Mouse (Mus musculus): ENCODE data around the gene Gm15262. TPM values are rescaled to one million over a fixed set of nuclear protein-coding genes. Genes with fewer than 3 reads are reported as not detected.

The Gm15262 gene
- total and polyA plus RNA-seq, 3 experiments: not detected

- Histone ChIP-seq H3K27me3 (ENCODE audit: control insufficient read depth in 1 of 2, insufficient read depth in 2 of 2, low read length in 2 of 2) (no peaks in the 10 kb centered on the region), H3K9me3 (replicated peaks; ENCODE audit: insufficient read depth, low read length) (no peaks in the 10 kb centered on the region), H3K79me2 (ENCODE audit: control insufficient read depth, insufficient read depth, low read length, poor library complexity) (no peaks in the 10 kb centered on the region), H3K27ac (ENCODE audit: control insufficient read depth, low read depth, low read length) (no peak overlapping the region), H3K4me1 (ENCODE audit: control insufficient read depth in 1 of 2, insufficient read depth in 2 of 2, low read length in 2 of 2) (no peaks in the 10 kb centered on the region), H3K36me3 (ENCODE audit: control insufficient read depth in 1 of 2, insufficient read depth in 2 of 2, low read length in 2 of 2) (no peaks in the 10 kb centered on the region), H3K9ac (ENCODE audit: control insufficient read depth, low read depth, low read length, poor library complexity, severe bottlenecking) (no peak overlapping the region), H3K4me3 (ENCODE audit: control insufficient read depth in 1 of 2, insufficient read depth in 1 of 2, low read depth in 2 of 2, low read length in 2 of 2) (no peak overlapping the region)
- no peak for TF ChIP-seq MXI1 (IDR thresholded peaks at IDR 0.05; ENCODE audit: low read depth, low read length)
- no peak for TF ChIP-seq CTCF (IDR thresholded peaks at IDR 0.05 in 2 of 3, conservative IDR thresholded peaks at IDR 0.05 in 1 of 3; ENCODE audit: control insufficient read depth in 1 of 3, insufficient read depth in 1 of 3, low read depth in 2 of 3, low read length in 3 of 3, poor library complexity in 1 of 3, severe bottlenecking in 1 of 3)
- TF ChIP-seq GATA1 (IDR thresholded peaks at IDR 0.05; ENCODE audit: low read depth, low read length): no peak
- DNase-seq (ENCODE audit: low read depth, low spot score): no peak
These were observed 29.2 kb downstream of the Gm15262 start for GRCm38 (mm10) chrX:161316443-161316842.

- DNase-seq (ENCODE audit: low read depth, low spot score): peak; percentile 38
- no peak overlapping the region for H3K9ac ChIP-seq (ENCODE audit: control insufficient read depth, low read depth, low read length, poor library complexity, severe bottlenecking)
- TF ChIP-seq SIN3A (IDR thresholded peaks at IDR 0.05; ENCODE audit: low read length) (no peak), SMC3 (IDR thresholded peaks at IDR 0.05; ENCODE audit: low read depth, low read length) (peak; percentile 43), CTCF (IDR thresholded peaks at IDR 0.05 in 2 of 3, conservative IDR thresholded peaks at IDR 0.05 in 1 of 3; ENCODE audit: control insufficient read depth in 1 of 3, insufficient read depth in 1 of 3, low read depth in 2 of 3, low read length in 3 of 3, poor library complexity in 1 of 3, severe bottlenecking in 1 of 3) (peak; percentile 8 to 60 (median 59); a peak in 4 of 6 replicates), RAD21 (IDR thresholded peaks at IDR 0.05; ENCODE audit: low read depth, low read length) (peak; percentile 40)
- H3K27ac ChIP-seq (ENCODE audit: control insufficient read depth, low read depth, low read length): no peak overlapping the region
- H3K79me2 ChIP-seq (ENCODE audit: control insufficient read depth, insufficient read depth, low read length, poor library complexity): no peaks in the 10 kb centered on the region
- no peaks in the 10 kb centered on the region for H3K36me3 ChIP-seq (ENCODE audit: control insufficient read depth in 1 of 2, insufficient read depth in 2 of 2, low read length in 2 of 2)
- H3K4me1 ChIP-seq (ENCODE audit: control insufficient read depth in 1 of 2, insufficient read depth in 2 of 2, low read length in 2 of 2): no peaks in the 10 kb centered on the region
- H3K27me3 ChIP-seq (ENCODE audit: control insufficient read depth in 1 of 2, insufficient read depth in 2 of 2, low read length in 2 of 2): no peaks in the 10 kb centered on the region
- no peaks in the 10 kb centered on the region for H3K9me3 ChIP-seq (replicated peaks; ENCODE audit: insufficient read depth, low read length)
- H3K4me3 ChIP-seq (ENCODE audit: control insufficient read depth in 1 of 2, insufficient read depth in 1 of 2, low read depth in 2 of 2, low read length in 2 of 2): no peak overlapping the region
These were observed 83.7 kb downstream of the Gm15262 start for GRCm38 (mm10) chrX:161370927-161371326.

- Histone ChIP-seq H3K9ac (ENCODE audit: control insufficient read depth, low read depth, low read length, poor library complexity, severe bottlenecking) (no peak overlapping the region), H3K36me3 (ENCODE audit: control insufficient read depth in 1 of 2, insufficient read depth in 2 of 2, low read length in 2 of 2) (no peaks in the 10 kb centered on the region), H3K27ac (ENCODE audit: control insufficient read depth, low read depth, low read length) (no peak overlapping the region), H3K4me3 (ENCODE audit: control insufficient read depth in 1 of 2, insufficient read depth in 1 of 2, low read depth in 2 of 2, low read length in 2 of 2) (no peak overlapping the region), H3K27me3 (ENCODE audit: control insufficient read depth in 1 of 2, insufficient read depth in 2 of 2, low read length in 2 of 2) (no peaks in the 10 kb centered on the region), H3K79me2 (ENCODE audit: control insufficient read depth, insufficient read depth, low read length, poor library complexity) (no peaks in the 10 kb centered on the region), H3K4me1 (ENCODE audit: control insufficient read depth in 1 of 2, insufficient read depth in 2 of 2, low read length in 2 of 2) (no peaks in the 10 kb centered on the region), H3K9me3 (replicated peaks; ENCODE audit: insufficient read depth, low read length) (no peaks in the 10 kb centered on the region)
- TF ChIP-seq MEF2A (IDR thresholded peaks at IDR 0.05; ENCODE audit: extremely low read depth, insufficient replicate concordance, low read depth, low read length, poor library complexity, severe bottlenecking) (no peak), TAL1 (IDR thresholded peaks at IDR 0.05; ENCODE audit: low read length) (no peak), TCF12 (IDR thresholded peaks at IDR 0.05; ENCODE audit: low read depth, low read length) (no peak), NELFE (IDR thresholded peaks at IDR 0.05; ENCODE audit: low read depth, low read length) (no peak), BHLHE40 (IDR thresholded peaks at IDR 0.05; ENCODE audit: borderline replicate concordance, low read depth, low read length) (no peak), CHD1 (IDR thresholded peaks at IDR 0.05; ENCODE audit: low read depth, low read length) (no peak), POLR2AphosphoS5 (IDR thresholded peaks at IDR 0.05; ENCODE audit: borderline replicate concordance, low read depth, low read length) (no peak), ZC3H11A (IDR thresholded peaks at IDR 0.05; ENCODE audit: low read depth, low read length) (no peak), JUND (IDR thresholded peaks at IDR 0.05; ENCODE audit: low read depth, low read length) (no peak), ZKSCAN1 (IDR thresholded peaks at IDR 0.05; ENCODE audit: low read depth, low read length) (no peak), TBP (IDR thresholded peaks at IDR 0.05; ENCODE audit: low read depth, low read length) (no peak), KAT2A (conservative IDR thresholded peaks at IDR 0.05; ENCODE audit: low read depth, low read length) (no peak), POLR2A (IDR thresholded peaks at IDR 0.05; ENCODE audit: control insufficient read depth in 1 of 2, insufficient read depth in 1 of 2, low read depth in 1 of 2, low read length in 2 of 2, poor library complexity in 1 of 2) (no peak), MYC (IDR thresholded peaks at IDR 0.05; ENCODE audit: low read depth, low read length) (no peak), NRF1 (IDR thresholded peaks at IDR 0.05; ENCODE audit: insufficient read depth, low read depth, low read length, poor library complexity, severe bottlenecking) (no peak), ZMIZ1 (IDR thresholded peaks at IDR 0.05; ENCODE audit: low read depth, low read length) (no peak), ELF1 (IDR thresholded peaks at IDR 0.05; ENCODE audit: low read depth, low read length) (no peak)
- DNase-seq (ENCODE audit: low read depth, low spot score): no peak
These were observed 84.2 kb downstream of the Gm15262 start for GRCm38 (mm10) chrX:161371461-161371860.
